Mouse (Mus musculus): ENCODE results near the gene Tecrl.

Gene Tecrl

DNA sequence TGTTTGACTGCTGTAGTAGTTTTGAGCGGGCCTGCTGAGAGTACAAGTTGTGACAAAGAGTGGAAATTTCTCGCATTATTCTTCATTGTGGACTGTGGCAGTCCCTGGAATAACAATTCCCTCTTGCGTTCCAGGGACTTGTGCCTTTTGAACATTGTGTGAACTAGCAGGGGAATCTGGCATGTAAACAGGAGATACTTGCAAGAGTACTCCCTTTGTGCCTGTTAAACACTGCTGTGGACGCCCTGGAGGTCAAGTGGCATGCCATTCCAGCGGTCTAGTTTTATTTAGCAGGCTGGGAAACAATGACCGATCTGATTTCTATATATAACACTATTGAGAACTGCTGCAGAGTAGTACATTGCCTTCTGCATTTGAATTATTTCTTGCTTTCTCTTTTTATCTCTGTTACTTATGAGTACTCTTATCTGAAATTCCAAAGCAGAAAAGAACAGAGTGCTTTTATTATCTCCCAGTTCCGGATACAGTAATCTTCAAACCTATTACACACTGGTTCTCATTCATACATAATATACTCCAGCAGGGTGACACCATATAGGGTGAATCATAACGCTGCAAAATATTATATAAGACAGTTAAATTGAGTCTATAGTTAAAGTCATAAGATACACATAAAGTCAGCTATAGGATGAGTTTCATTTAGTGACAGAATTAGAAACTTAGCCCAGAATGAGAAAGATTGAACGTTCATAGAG lies at the start of gene Tecrl:
Gene Tecrl, minus strand, starts transcription at position 350 of the 716 bp plus-strand sequence.
- DNase-seq: no peak

DNA sequence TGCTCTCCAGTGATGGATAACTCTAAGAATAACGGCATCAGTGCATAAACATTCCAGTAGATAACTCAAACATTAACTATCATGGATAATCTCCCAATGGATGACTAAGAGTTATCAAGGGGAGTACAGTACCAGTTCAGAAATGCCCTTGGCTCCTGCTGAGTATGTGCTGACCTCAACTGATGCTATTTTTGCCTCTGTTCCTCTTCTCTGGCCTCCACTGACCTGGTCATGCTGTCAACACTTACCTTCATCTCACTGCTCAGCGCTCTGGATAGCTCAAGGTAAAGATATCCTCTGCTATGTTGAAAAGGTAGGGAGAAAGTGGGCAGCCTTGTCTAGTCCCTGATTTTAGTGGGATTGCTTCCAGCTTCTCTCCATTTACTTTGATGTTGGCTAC lies 30.0 kb upstream of the Tecrl start:
- DNase-seq: no peak

DNA sequence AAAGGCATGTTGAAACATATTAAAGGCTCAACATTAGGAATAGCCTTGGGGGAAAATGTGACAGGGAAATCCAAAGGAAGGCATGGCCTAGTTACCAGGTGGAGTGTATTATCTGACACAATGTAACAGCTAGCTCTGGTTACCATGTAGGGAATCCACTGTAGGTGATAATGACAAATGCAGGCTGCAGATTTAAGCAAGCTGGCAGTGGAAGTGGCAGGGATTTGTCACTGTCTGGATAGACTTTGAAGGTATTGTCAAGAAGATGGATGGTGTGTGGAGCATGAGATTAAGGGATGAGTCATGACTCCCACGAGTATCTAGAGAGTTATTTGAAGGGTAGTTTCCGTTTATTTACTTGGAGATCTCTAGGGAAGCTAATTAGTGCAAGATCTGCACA lies 3.4 kb downstream of the Tecrl start:
- no peak for DNase-seq

DNA sequence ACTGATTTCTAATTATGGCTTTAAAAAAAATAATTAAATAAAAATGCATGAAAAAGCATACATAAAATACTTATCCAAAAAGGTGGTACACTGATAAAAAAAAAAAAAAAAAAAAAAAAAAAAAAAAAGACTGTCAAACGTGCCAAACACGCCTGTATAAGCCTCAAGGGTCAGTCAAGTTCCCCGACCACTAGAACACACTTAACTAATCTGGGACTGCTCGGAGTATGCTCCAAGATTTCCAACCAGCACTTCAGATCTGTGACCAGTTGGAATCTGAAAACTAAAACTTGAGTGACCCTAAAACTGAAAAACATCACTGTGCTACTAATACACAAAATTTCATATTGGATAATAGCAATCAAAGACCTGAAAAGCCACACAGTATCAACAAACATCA lies 15.9 kb downstream of the Tecrl start:
- no peak for DNase-seq

DNA sequence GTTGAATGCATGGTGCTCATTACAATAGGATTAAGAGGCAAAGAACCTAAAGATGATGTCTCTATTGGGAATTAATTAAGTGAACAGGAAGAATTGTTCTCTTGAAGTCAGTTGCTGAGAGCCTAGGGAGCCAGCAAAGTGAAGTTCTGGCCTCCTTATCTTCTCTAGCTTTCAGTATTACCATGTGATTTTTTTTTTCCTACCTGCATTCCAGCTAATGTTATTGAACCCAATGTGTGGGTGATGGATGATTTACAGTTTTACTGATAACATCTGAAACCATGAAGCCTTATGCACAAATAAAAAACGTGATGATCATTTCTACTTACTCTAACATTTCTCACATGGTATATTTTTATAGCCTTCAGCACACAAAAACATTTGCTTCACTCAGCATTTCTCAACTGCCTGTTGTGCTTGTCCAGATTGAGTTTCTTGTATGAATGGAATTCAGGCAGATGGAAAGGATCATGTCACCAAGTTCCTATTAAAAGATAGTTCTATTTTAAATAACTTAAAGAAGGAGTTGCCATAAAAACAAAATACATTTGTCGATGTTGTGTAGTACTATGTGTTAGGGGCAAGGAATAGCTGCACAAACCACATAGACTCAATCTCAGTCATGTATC lies 87.7 kb downstream of the Tecrl start:
- DNase-seq: no peak

DNA sequence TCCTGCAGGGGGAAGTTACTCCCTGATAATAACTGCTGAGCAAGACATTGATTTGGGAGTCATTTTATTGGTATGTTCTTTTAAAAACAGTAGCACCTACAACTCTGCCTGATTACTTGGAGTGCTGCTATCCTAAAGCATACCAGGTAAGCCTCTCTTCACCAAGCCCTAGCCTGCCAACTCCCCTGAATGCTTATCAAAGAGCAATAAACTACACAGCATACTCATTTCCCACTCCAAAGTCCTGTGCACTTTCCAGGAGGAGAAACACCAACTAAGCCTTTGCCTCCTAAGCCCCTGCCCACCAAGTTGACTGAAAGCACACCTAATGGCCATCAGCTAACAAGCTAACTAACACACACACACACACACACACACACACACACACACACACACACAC lies 94.9 kb downstream of the Tecrl start:
- no peak for DNase-seq

DNA sequence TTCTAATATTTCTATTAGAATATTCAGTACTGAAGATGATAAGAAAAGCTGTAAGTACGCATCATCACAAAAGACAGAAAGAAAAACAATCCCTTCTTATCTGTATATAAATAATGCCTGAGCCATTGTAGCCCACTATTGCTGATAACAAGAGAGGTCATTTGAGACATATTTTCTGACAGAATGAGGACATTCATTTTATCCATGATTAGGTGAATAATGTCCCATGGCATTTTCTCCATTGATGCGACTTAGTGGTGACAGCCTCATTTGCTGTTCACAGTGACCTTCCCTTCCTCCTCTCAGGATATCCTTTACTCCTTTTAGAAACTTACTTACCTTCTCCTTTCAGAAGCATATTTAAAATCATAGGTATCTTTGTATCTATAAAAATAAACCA lies 100.9 kb downstream of the Tecrl start:
- DNase-seq: no peak

DNA sequence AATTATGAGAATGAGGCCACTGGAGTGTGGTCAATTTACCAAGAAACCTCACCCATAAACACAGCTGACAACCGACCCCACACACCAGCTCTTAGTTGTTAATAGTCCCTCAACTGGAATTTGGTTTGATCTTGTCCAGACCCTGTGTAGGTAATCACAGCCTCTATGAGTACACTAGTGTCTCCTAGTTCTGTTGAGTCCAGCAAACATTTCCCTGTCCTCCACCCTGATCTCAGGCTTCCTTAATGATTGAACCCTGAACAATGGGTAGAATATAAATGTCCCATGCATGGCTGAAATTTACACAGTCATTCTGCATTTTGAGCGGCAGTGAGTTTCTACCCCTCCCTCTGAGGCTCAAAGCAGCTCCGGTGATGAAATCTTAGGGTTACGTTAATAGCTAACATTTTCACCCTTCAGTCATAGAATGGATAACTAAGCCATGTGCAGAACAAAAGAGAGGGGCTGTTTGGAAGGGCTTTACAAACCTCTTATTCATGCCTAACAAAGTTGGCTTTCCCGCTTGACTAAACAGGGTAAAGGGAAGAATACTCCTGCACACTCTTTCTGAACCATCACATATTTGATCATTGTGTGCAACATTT lies 116.0 kb downstream of the Tecrl start:
- no peak for DNase-seq
